Mouse (Mus musculus): ENCODE results near the gene Tcstv3. TPM values are rescaled to one million over a fixed set of nuclear protein-coding genes. Genes with fewer than 3 reads are reported as not detected.
"Not testable (repeated sequence)": the region's sequence is repeated elsewhere in the genome, so short reads cannot be mapped to it uniquely, and the experiment has no call there.

Tcstv3 gene
- polyA plus RNA-seq (2015; fragmentation: Nextera tagmentation; extraction: Ambion mirVana), result not detected in 2 replicates

GRCm38 (mm10) chr13:120316578-120316977 lies at the start of gene Tcstv3:
Gene Tcstv3 (plus strand): TSS chr13:120316878.
- H3K27me3 ChIP-seq; H3K9ac ChIP-seq; H3K27ac ChIP-seq; H3K4me3 ChIP-seq; ATAC-seq (ENCODE audit: low FRiP score); H3K4me1 ChIP-seq (replicated peaks); H3K36me3 ChIP-seq; H3K4me2 ChIP-seq; H3K9me3 ChIP-seq: not testable (repeated sequence)
- WGBS, result 76% methylated on average over 3 of the region's 3 CpGs

GRCm38 (mm10) chr13:120277837-120278236 lies 38.8 kb upstream of the Tcstv3 start:
- not testable (repeated sequence) for H3K4me1 ChIP-seq (replicated peaks); ATAC-seq (ENCODE audit: low FRiP score); H3K36me3 ChIP-seq; H3K9ac ChIP-seq; H3K27ac ChIP-seq; H3K27me3 ChIP-seq; H3K9me3 ChIP-seq; H3K4me2 ChIP-seq; H3K4me3 ChIP-seq
- 22% methylated on average over 2 of the region's 2 CpGs for WGBS

GRCm38 (mm10) chr13:120278784-120279183 lies 37.9 kb upstream of the Tcstv3 start:
- Histone ChIP-seq H3K4me2 (no peak overlapping the region), H3K4me1 (replicated peaks) (no peaks in the 10 kb centered on the region), H3K4me3 (no peak overlapping the region), H3K27me3 (no peaks in the 10 kb centered on the region), H3K36me3 (no peaks in the 10 kb centered on the region), H3K9ac (no peak overlapping the region), H3K27ac (no peak overlapping the region), H3K9me3 (no peaks in the 10 kb centered on the region)
- WGBS, result 93% methylated on average over 9 of the region's 9 CpGs
- ATAC-seq (ENCODE audit: low FRiP score), result no peak

- no peaks in the 10 kb centered on the region for H3K36me3 ChIP-seq
- H3K27ac ChIP-seq, result no peak overlapping the region
- no peak overlapping the region for H3K9ac ChIP-seq
- no peaks in the 10 kb centered on the region for H3K27me3 ChIP-seq
- no peaks in the 10 kb centered on the region for H3K4me1 ChIP-seq (replicated peaks)
- H3K4me3 ChIP-seq, result no peak overlapping the region
- no peak overlapping the region for H3K4me2 ChIP-seq
- 62% methylated on average over 1 of the region's 1 CpGs for WGBS
- H3K9me3 ChIP-seq, result no peaks in the 10 kb centered on the region
- ATAC-seq (ENCODE audit: low FRiP score), result no peak
These were observed 17.3 kb upstream of the Tcstv3 start for GRCm38 (mm10) chr13:120299324-120299894.

- no peak for ATAC-seq (ENCODE audit: low FRiP score)
- no peaks in the 10 kb centered on the region for H3K9me3 ChIP-seq
- no peaks in the 10 kb centered on the region for H3K36me3 ChIP-seq
- H3K4me2 ChIP-seq, result no peak within 1 kb of the TSS
- WGBS, result 63% methylated on average over 2 of the region's 2 CpGs
- H3K27ac ChIP-seq, result no peak within 1 kb of the TSS
- H3K27me3 ChIP-seq, result no peaks in the 10 kb centered on the region
- H3K4me3 ChIP-seq, result no peak within 1 kb of the TSS
- H3K4me1 ChIP-seq (replicated peaks), result no peaks in the 10 kb centered on the region
- no peak within 1 kb of the TSS for H3K9ac ChIP-seq
These were observed 16.7 kb upstream of the Tcstv3 start, which contains the start of gene BC147527 for GRCm38 (mm10) chr13:120299991-120300442. Gene BC147527 (plus strand): TSS chr13:120300392.

GRCm38 (mm10) chr13:120300853-120301252 lies 15.8 kb upstream of the Tcstv3 start:
- no peak overlapping the region for H3K4me3 ChIP-seq
- H3K9ac ChIP-seq, result no peak overlapping the region
- no peaks in the 10 kb centered on the region for H3K9me3 ChIP-seq
- no peaks in the 10 kb centered on the region for H3K36me3 ChIP-seq
- ATAC-seq (ENCODE audit: low FRiP score), result no peak
- H3K27me3 ChIP-seq, result no peaks in the 10 kb centered on the region
- no peak overlapping the region for H3K27ac ChIP-seq
- no peaks in the 10 kb centered on the region for H3K4me1 ChIP-seq (replicated peaks)
- 87% methylated on average over 4 of the region's 4 CpGs for WGBS
- no peak overlapping the region for H3K4me2 ChIP-seq

GRCm38 (mm10) chr13:120310749-120311148 lies 5.9 kb upstream of the Tcstv3 start:
- no peak for ATAC-seq (ENCODE audit: low FRiP score)
- Histone ChIP-seq H3K9ac (no peak overlapping the region), H3K36me3 (no peaks in the 10 kb centered on the region), H3K4me3 (no peak overlapping the region), H3K4me1 (replicated peaks) (no peaks in the 10 kb centered on the region), H3K9me3 (no peaks in the 10 kb centered on the region), H3K27ac (no peak overlapping the region), H3K4me2 (no peak overlapping the region), H3K27me3 (no peaks in the 10 kb centered on the region)
- 83% methylated on average over 4 of the region's 4 CpGs for WGBS

GRCm38 (mm10) chr13:120313584-120313983 lies 3.1 kb upstream of the Tcstv3 start:
- Histone ChIP-seq H3K27ac (no peak overlapping the region), H3K27me3 (no peaks in the 10 kb centered on the region), H3K4me2 (no peak overlapping the region), H3K9ac (no peak overlapping the region), H3K36me3 (no peaks in the 10 kb centered on the region), H3K4me1 (replicated peaks) (no peaks in the 10 kb centered on the region), H3K9me3 (no peaks in the 10 kb centered on the region), H3K4me3 (no peak overlapping the region)
- WGBS, result 48% methylated on average over 14 of the region's 14 CpGs
- no peak for ATAC-seq (ENCODE audit: low FRiP score)

- Histone ChIP-seq H3K9me3 (no peaks in the 10 kb centered on the region), H3K4me2 (no peak overlapping the region), H3K36me3 (no peaks in the 10 kb centered on the region), H3K4me1 (replicated peaks) (no peaks in the 10 kb centered on the region), H3K27me3 (no peaks in the 10 kb centered on the region), H3K27ac (no peak overlapping the region), H3K9ac (no peak overlapping the region), H3K4me3 (no peak overlapping the region)
- 75% methylated on average over 3 of the region's 3 CpGs for WGBS
- no peak for ATAC-seq (ENCODE audit: low FRiP score)
These were observed 3.5 kb downstream of the Tcstv3 start for GRCm38 (mm10) chr13:120320183-120320582.

GRCm38 (mm10) chr13:120320721-120321120 lies 4.0 kb downstream of the Tcstv3 start:
- ATAC-seq (ENCODE audit: low FRiP score), result no peak
- Histone ChIP-seq H3K4me3 (no peak overlapping the region), H3K9me3 (no peaks in the 10 kb centered on the region), H3K9ac (no peak overlapping the region), H3K4me2 (no peak overlapping the region), H3K27ac (no peak overlapping the region), H3K4me1 (replicated peaks) (no peaks in the 10 kb centered on the region), H3K36me3 (no peaks in the 10 kb centered on the region), H3K27me3 (no peaks in the 10 kb centered on the region)
- 97% methylated on average over 1 of the region's 1 CpGs for WGBS

Other genes with a start within 250 kb of the Tcstv3 start
- not detected in 2 replicates for gene Gm20767, start 176.6 kb upstream of the Tcstv3 start, polyA plus RNA-seq (2015; fragmentation: Nextera tagmentation; extraction: Ambion mirVana)
- not detected in 2 replicates for gene Gm21818, start 144.4 kb upstream of the Tcstv3 start, polyA plus RNA-seq (2015; fragmentation: Nextera tagmentation; extraction: Ambion mirVana)
- gene Gm21762, start 100.9 kb upstream of the Tcstv3 start, polyA plus RNA-seq (2015; fragmentation: Nextera tagmentation; extraction: Ambion mirVana), result not detected in 2 replicates
- gene Gm21731, start 77.8 kb upstream of the Tcstv3 start, polyA plus RNA-seq (2015; fragmentation: Nextera tagmentation; extraction: Ambion mirVana), result not detected in 2 replicates
- not detected in 2 replicates for gene AF067061, start 53.8 kb upstream of the Tcstv3 start, polyA plus RNA-seq (2015; fragmentation: Nextera tagmentation; extraction: Ambion mirVana)
- 0.10 TPM in 1 of 2 replicates, not detected in the other for gene BC147527, start 16.5 kb upstream of the Tcstv3 start, polyA plus RNA-seq (2015; fragmentation: Nextera tagmentation; extraction: Ambion mirVana)